Mouse (Mus musculus): Measurements from ENCODE around the gene Faim.

The Faim gene

GRCm38 (mm10) chr9:98974898-98975297, 11.3 kb upstream of the Faim start:
- no peak for DNase-seq (ENCODE audit: low read depth, low spot score)

DNA sequence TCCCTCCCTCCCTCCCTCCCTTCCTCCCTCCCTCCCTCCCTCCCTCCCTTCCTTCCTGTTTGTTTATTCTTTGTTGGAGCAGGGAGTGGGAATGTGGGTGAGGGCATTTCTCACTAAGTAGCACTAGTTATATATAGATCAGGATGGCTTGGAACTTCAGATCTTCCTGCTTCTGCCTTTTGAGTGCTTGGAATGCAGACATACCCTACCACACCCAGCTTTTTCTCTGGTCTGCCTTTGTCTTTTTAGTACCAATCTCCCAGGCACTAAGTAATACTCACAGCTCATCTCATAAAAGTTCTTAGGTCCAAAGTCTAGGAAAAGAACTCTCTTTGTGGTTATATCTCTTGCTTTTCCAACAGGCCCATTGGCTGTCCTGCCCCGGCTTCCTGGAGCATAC, 10.1 kb upstream of the Faim start:
- no peak for DNase-seq (ENCODE audit: low read depth, low spot score)

GRCm38 (mm10) chr9:98976520-98976919, 9.7 kb upstream of the Faim start:
- no peak for DNase-seq (ENCODE audit: low read depth, low spot score)

DNA sequence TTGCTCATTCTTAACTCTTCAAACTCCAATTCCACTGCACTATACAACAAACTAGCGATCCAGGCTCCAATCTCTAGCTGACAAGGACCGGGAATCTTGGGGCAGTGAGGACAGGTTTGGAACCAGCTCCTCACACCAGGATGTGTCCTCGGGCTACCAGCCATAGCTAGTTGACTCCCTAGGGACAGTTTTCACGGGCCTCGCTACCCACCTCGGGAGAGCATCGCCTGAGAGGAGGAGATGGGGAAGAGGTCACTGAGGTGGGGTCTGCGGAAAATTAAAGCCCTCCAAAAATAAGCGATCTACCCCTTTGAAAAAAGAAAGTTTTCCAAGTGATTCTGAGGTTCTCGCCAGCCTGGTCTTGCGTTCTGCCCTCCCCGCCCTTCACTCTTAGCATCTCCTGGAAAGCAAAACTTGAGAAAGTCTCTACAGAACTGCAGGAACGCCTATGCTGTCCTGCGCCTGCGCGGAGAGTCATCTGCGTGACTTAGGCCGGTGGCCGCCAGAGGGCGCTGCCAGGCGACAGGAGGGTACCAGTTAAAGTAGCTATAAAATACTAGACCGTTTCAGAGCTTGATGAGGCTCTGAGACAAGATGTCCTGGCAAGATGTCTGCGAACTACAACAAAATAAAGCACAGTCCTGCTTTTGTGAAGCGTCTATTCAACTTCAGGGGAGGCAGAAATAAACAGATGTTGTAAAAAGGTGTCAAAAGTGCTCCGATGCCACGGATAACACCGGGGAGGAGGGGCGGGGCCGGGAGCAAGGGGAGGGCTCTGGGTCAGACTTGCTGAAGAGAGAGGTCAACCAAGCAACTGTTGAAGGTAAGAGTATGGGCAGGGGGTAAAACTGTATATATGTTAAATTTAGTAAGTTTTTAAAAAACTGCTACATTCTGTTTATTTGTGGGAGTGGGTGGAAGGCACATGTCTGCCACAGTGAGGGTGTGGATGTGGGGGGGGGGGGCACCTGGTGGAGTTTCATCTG, 6.4 kb upstream of the Faim start:
- peak; percentile 65 for DNase-seq (ENCODE audit: low read depth, low spot score)

DNA sequence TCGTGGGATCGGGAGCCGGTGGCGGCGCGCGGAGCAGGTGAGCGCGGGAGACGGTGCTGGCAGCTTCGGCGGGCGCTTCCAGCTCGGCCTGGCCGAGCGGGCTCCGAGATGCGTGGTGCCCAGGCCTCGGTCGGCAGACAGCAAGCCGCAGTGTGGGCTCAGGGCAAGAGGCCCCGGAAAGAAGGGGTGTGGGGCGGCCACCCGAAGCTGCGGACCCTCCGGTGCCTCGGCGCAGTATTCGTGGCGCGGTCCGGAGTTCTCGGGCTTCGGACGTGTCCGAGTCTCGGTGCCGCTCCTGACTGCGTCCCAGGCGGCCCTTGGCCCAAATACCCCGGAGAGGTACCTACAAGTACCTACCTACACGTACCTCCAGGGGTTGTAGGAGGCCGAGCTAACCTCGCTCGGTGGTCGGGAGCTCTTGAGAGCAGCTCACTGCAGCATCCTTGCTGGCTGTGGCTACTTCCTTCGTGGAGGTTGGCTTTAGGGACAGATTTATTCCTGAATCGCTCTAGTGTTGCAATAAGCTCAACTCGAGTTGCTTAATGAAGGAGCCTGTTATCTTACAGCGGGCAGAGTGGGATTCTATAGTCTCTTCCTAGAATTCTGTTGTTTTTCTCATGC, 413 bp downstream of the Faim start:
- no peak for DNase-seq (ENCODE audit: low read depth, low spot score)

GRCm38 (mm10) chr9:98987131-98987530, 958 bp downstream of the Faim start:
- DNase-seq (ENCODE audit: low read depth, low spot score), result no peak

DNA sequence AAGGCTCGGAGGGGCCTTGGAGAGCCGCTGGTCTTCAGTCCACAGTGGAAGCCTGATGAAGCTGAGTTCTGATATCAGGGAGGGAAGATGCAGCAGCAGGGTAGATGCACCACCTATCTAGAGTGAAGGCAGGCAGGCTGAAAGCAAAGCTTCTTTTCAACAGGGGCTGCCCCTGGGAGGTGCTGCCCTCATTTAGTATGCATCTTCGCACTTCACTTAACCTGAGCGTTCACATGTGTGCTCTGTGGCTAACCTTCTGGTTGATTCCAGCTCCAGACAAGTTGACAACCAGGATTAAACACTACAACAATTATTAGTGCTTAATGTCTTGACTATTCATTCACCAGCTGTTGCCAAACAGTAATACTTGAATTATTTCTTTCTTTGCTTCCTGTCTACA, 7.9 kb downstream of the Faim start:
- no peak for DNase-seq (ENCODE audit: low read depth, low spot score)

- DNase-seq (ENCODE audit: low read depth, low spot score), result no peak
These were observed 13.7 kb downstream of the Faim start for GRCm38 (mm10) chr9:98999881-99000339.

DNA sequence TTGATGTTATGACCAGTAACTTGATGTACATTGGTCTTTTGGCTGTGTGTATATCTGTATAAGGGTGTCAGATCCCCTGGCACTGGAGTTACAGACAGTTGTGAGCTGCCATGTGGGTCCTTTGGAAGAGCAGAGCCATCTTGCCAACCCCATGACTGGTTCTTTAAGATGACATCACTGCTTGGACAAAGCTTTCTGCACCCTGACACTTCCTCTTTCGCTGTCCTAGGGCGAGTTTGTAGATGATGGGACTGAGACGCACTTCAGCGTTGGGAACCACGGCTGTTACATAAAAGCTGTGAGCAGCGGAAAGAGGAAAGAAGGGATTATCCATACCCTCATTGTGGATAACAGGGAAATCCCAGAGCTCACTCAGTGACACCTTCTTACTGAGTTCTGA, 15.2 kb downstream of the Faim start:
- no peak for DNase-seq (ENCODE audit: low read depth, low spot score)

DNA sequence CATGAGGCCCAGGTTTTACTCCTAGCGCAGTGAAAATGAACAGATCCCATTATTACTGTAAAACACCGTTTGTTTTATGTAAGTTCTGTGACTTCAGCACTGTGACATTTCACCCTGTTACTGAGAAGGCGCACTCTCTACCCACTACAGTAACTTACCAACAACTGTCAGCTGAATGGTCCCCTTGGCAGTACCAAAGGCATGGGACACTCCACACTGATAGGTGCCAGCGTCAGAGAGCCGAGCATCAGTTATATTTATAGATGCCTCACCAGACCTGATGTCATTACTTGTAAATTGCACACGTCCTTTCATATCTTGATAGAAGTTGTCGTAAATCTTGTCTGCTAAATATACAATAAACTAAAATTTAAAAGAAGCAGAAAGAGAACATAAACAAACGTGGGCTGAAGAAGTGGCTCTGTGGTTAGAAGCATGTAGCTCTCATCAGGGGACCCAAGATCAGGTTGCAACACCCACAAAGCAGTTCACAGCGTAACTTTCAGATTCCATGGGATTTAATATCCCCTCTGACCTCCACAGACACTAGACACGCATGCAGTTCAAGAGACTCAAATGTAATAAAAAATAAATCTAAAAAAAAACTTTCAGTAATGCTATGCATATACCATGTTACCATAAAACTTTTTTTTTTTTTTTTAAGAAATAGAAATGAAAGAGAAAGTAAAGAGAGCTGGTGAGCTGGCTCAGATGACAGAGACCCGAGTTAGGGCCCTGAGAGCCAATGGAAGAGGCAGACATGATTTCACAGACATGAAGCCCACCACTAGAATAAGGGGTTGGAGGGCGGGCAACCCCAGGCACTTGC, 23.1 kb downstream of the Faim start:
- no peak for DNase-seq (ENCODE audit: low read depth, low spot score)

- DNase-seq (ENCODE audit: low read depth, low spot score), result no peak
These were observed 23.7 kb downstream of the Faim start for GRCm38 (mm10) chr9:99009898-99010199.

DNA sequence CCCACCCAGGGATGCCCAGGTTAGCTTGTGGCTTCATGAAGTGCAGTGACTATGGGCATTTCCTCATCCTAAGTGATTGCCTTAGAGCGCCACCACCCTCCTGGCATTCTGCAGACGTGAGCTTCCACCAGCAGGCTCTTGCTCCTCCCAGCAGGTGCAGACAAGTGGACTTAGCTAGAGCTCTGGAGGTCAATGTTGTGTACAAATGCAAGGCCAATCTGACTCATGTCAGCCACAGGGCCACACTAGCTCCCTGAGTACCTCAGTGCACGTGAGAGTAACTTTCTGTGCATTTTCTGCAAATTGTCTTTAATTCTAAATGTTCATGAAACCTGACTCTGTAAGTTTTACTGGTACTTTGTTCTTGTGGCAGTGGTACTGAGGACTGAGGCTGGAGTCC, 30.1 kb downstream of the Faim start:
- no peak for DNase-seq (ENCODE audit: low read depth, low spot score)

DNA sequence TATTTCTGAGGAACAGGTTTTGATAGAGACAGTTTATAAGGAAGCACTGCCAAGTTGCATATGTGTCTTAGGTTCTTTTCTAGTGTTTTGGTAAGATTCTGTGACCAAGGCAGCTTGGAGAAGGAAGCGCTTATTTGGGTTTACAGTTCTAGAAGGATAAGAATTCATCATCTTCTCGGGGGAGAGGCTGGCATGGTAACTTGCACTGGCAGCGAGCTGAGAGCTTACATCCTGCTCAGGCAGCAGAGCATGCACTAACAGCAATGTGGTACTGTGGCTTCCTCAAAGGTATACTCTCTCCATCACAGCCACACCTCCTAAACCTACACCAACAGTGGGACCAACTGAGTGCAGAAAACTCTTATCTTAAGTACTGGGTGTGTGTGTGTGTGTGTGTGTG, 30.6 kb downstream of the Faim start:
- no peak for DNase-seq (ENCODE audit: low read depth, low spot score)

- no peak for DNase-seq (ENCODE audit: low read depth, low spot score)
These were observed 31.5 kb downstream of the Faim start for GRCm38 (mm10) chr9:99017679-99018078.

GRCm38 (mm10) chr9:99021166-99021565, 35.0 kb downstream of the Faim start:
- no peak for DNase-seq (ENCODE audit: low read depth, low spot score)

- no peak for DNase-seq (ENCODE audit: low read depth, low spot score)
These were observed 35.6 kb downstream of the Faim start for GRCm38 (mm10) chr9:99021751-99022150.

GRCm38 (mm10) chr9:99032031-99032430, 45.9 kb downstream of the Faim start:
- no peak for DNase-seq (ENCODE audit: low read depth, low spot score)

DNA sequence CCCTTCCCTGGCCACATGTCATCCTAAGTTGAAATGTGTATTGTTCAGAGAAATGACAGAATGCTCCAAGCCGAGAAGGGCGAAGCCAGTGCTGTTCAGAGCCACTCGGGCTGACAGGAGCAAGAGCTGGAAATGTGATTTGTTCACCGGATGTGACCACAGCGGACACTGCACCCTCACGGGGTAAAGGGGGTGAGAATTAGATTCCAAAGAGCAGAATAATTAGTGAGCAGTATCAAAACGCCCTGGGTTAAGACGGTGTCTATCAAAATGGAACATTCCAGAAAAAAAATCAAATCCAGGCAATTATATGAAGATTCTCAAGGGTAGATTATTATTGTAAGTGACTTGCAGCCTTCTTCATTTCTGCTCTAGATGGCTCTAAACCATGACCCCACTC, 47.9 kb downstream of the Faim start:
- DNase-seq (ENCODE audit: low read depth, low spot score), result no peak

- no peak for DNase-seq (ENCODE audit: low read depth, low spot score)
These were observed 49.4 kb downstream of the Faim start, which contains the start of gene Gm1123 for GRCm38 (mm10) chr9:99035575-99035974. Gene Gm1123, minus strand, starts transcription at chr9:99035715.

DNA sequence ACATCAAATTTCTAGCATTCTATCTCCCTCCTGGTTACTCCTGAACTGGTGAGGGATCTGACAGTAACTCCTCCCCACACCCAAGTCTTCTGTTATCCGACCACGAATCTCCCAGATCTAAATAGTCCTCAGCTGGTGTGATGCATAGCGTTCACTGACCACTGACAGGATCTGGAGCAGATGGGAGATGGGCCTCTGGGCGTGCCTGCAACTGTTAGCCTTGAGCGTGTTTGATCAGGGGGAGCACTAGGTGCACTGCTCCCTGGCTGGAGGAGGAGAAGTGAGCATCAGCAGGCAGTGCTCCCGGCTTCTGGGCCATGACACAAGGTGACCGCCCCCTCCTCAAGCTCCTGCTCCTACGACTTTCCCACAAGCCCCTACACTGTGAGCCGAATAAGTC, 55.8 kb downstream of the Faim start:
- no peak for DNase-seq (ENCODE audit: low read depth, low spot score)

DNA sequence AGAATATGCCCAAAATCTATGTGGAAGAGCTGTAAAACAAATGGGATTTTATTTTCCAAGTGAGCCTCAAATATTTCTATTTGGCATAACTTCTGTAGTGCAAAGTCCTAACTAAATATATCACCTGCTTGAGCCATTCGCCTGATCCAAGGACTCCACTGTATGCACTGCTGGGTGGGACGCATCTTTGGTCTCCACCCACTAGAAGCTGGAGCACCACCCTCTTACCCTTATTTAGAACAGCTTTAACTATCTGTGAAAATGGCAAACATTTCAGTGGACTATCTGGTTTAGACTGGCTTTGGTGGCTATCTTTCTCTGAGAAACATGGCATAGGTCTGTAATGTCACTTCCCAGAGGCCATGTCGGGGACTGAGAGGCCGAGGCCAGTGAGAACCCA, 56.5 kb downstream of the Faim start:
- no peak for DNase-seq (ENCODE audit: low read depth, low spot score)

- no peak for DNase-seq (ENCODE audit: low read depth, low spot score)
These were observed 58.6 kb downstream of the Faim start for GRCm38 (mm10) chr9:99044761-99045160.

Measured in retina, postnatal 7 days (tissue).